Mouse (Mus musculus) common myeloid progenitor, adult 5-6 weeks (primary cell): Measurements from ENCODE around the gene Bhlhe23. TPM values are rescaled to one million over a fixed set of nuclear protein-coding genes. Genes with fewer than 3 reads are reported as not detected.

Experiments
- ATAC-seq: replicated peaks from 2 replicates; pipeline ENCODE4 v1.8.0; 2016; ENCODE audit warnings: low read depth, mild to moderate bottlenecking, moderate TSS enrichment, inconsistent platforms; ENCODE audit not compliant: poor library complexity, severe bottlenecking
- total RNA-seq: library from RNA; stranded (forward); fragments of 200-1000, 187-1606 nt; gene quantifications from 2 replicates; pipeline ENCODE4 v1.2.3, GENCODE M21; 2017

Gene Bhlhe23
- total RNA-seq, 1 experiment from 2014 or later: not detected

GRCm38 (mm10) chr2:180731036-180731435 is 45.7 kb downstream of the Bhlhe23 start:
- ATAC-seq: no peak

DNA sequence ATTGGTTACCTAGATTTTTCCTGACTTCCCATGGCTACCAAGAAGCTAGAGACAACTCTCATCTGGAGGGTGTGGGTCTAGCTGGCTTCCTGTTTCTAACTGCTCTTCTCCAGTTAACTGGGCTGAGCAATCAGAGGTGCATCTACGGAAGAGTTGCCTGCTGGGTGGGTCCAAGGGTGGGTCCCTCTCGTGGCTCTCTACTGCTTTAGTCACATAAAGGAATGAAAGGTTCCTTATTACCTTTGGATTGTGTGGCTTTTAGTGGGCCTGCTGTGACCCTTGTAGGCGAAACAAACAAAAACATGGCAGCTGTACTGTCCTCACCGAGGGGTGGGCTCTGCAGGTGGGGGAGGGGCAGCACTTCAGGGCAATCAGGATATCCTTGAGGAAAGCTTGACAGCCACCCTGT is 49.1 kb downstream of the Bhlhe23 start:
- no peak for ATAC-seq

GRCm38 (mm10) chr2:180726658-180727442 is 49.9 kb downstream of the Bhlhe23 start:
- peak; percentile 72 for ATAC-seq

DNA sequence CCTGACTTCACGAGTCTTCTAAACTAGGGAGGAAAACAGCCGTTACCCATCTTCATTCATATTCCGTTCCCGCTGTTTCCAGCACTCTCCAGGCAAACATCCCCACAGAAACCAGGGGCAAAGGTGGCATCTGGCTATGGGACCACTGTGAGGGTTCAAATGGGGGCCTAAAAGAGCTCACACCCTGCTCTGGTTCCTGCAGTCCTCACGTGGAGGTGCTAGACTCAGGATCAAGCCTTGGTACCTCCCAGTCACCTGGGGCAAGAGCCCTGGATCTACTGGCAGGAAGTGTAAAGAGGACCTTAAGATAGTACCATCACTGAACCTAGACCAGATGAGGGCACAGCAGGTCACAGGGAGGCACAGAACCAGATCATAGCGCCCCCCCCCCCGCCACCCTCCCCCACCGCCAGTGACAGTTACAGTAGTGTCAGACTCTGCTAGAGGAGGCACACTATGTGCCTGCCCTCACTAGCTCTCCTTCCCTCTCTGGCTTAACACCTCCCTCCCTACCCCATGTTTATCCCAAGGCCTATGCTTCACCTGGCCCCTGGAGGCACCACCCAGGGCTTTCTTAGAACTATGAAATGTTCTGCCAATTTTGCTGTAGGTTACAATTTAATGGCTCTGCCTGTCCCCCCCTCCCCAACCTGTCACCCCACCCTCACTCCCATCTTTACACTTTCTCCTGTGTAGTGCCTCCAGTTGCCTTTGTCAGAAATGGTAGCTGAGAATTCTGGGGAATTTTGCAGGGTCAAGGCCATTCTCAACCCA is 50.7 kb downstream of the Bhlhe23 start:
- no peak for ATAC-seq

DNA sequence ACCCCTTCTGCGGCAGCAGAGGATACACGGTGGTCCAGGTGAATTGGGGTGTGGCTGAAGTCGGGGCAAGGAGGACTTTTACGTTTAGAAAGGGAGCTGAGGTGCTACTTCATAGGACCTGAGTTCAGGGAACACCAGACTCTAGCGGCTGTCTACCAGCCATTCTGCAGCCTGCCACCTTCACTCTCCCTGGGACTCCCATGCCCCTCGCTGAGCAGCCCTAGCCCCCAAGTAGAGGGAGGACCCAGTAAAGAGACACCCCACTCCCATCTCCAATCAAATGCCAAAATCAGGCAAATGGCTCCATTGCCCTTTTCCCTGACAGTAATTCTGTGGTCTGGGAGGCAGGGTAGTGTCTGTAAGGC is 51.3 kb downstream of the Bhlhe23 start:
- peak; percentile 1; the same call in 1 of the 2 replicates for ATAC-seq

DNA sequence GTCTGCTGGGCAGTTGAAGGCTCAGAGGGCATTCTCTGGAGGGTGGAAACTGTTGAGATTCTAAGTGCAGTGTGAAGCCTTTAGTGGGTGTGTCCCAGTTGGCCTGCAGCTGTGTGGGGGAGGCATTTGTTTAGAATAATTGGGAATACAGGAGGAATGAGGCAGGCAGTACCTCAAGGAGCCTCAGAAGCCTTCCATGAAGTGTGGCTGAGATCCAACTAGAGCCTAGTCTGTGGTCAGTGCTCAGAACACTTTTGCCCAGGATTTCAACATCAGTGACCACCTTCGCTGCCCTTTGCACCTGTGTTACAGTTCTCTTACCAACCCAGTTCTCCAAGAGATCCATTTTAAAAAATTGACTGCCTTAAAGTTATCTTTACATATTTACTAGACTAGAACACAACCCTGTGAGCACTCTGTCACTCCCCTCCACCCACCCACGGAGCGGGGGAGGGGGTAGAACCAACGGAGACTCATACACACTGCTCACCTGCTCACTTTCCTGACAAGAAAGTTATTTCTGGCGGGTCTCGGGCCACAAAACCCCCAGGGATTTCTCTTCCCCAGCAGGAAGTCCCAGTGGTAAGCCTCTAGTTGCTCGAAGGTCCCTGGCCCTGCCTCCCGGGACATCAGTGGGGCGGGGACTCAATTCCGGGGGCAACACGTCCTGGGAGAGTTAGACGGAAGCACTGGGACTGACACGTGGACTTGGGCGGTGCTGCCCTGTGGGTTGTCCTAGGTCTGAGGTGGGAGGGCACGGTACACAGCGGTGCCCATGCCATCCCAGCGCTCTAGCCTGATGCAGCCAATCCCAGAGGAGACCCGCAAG is 51.9 kb downstream of the Bhlhe23 start, which contains the start of gene Slc17a9:
Gene Slc17a9, plus strand, starts transcription at position 679 of the 829 bp plus-strand sequence.
- peak; percentile 90 for ATAC-seq

Other genes with a start within 250 kb of the Bhlhe23 start
- 31.9 and 43.0 TPM in 2 replicates for gene Mrgbp, start 195.6 kb downstream of the Bhlhe23 start, total RNA-seq
- gene Ogfr, start 187.7 kb downstream of the Bhlhe23 start, total RNA-seq: 39.4 and 47.0 TPM in 2 replicates
- gene Col9a3, start 179.1 kb downstream of the Bhlhe23 start, total RNA-seq: not detected in 2 replicates
- gene Tcfl5, start 134.2 kb downstream of the Bhlhe23 start, total RNA-seq: not detected in 2 replicates
- gene Dido1, start 66.9 kb downstream of the Bhlhe23 start, total RNA-seq: 64.8 and 81.1 TPM in 2 replicates
- 78.3 and 83.0 TPM in 2 replicates for gene Gid8, start 66.8 kb downstream of the Bhlhe23 start, total RNA-seq
- 6.5 and 6.8 TPM in 2 replicates for gene Slc17a9, start 51.6 kb downstream of the Bhlhe23 start, total RNA-seq
- 34.4 and 41.8 TPM in 2 replicates for gene Ythdf1, start 144.0 kb upstream of the Bhlhe23 start, total RNA-seq
- not detected in 2 replicates for gene Birc7, start 152.1 kb upstream of the Bhlhe23 start, total RNA-seq
- gene Nkain4, start 177.8 kb upstream of the Bhlhe23 start, total RNA-seq: not detected in 2 replicates
- 23.0 and 24.4 TPM in 2 replicates for gene Arfgap1, start 190.3 kb upstream of the Bhlhe23 start, total RNA-seq
- gene Col20a1, start 209.6 kb upstream of the Bhlhe23 start, total RNA-seq: not detected in 2 replicates